Mouse (Mus musculus) limb, embryonic 14.5 days (tissue): ENCODE results near the gene Sash3. TPM values are rescaled to one million over a fixed set of nuclear protein-coding genes. Genes with fewer than 3 reads are reported as not detected.

Source experiments
- ATAC-seq: fragments of 200-750 bp; cut with Nextera tagmentation; 2 replicates; pipeline ENCODE4 v1.8.0; 2017; ENCODE audit warnings: low read depth, moderate number of reproducible peaks, moderate TSS enrichment; ENCODE audit not compliant: low FRiP score
- DNase-seq: peaks from one replicate; pipeline ENCODE4 v3.0.0-alpha.2; 2015; ENCODE audit warnings: low spot score
- H3K27ac ChIP-seq: fragments of 300-500 bp; sonication (generic); replicated peaks from 2 replicates; pipeline ENCODE4 v1.5.1; 2014; ENCODE audit warnings: low read depth, mild to moderate bottlenecking, low read length, moderate library complexity, mixed read lengths
- H3K27me3 ChIP-seq: fragments of 300-500 bp; sonication (generic); 2 replicates; pipeline ENCODE4 v1.6.1; 2014; ENCODE audit warnings: low read length, mixed read lengths; ENCODE audit not compliant: control insufficient read depth, insufficient read depth
- H3K36me3 ChIP-seq: fragments of 300-500 bp; sonication (generic); 2 replicates; pipeline ENCODE4 v1.6.1; 2014; ENCODE audit warnings: mild to moderate bottlenecking, low read length, moderate library complexity, mixed read lengths; ENCODE audit not compliant: control insufficient read depth, insufficient read depth
- H3K4me1 ChIP-seq: fragments of 300-500 bp; sonication (generic); 2 replicates; pipeline ENCODE4 v1.6.1; 2014; ENCODE audit warnings: antibody characterized with exemption, low read length, mixed read lengths; ENCODE audit not compliant: control insufficient read depth, insufficient read depth
- H3K4me2 ChIP-seq: fragments of 300-500 bp; sonication (generic); replicated peaks from 2 replicates; pipeline ENCODE4 v1.6.1; 2014; ENCODE audit warnings: low read depth, mild to moderate bottlenecking, low read length, moderate library complexity; ENCODE audit not compliant: severe bottlenecking
- H3K4me3 ChIP-seq: fragments of 300-500 bp; sonication (generic); replicated peaks from 2 replicates; pipeline ENCODE4 v1.5.1; 2014; ENCODE audit warnings: low read length
- H3K9ac ChIP-seq: fragments of 300-500 bp; sonication (generic); 2 replicates; pipeline ENCODE4 v1.6.1; 2014; ENCODE audit warnings: mild to moderate bottlenecking, low read depth, low read length, moderate library complexity; ENCODE audit not compliant: severe bottlenecking
- H3K9me3 ChIP-seq: fragments of 300-500 bp; sonication (generic); 2 replicates; pipeline ENCODE4 v1.6.1; 2016; ENCODE audit warnings: low read length; ENCODE audit not compliant: control insufficient read depth
- POLR2A ChIP-seq: fragments of 200-500 bp; IDR thresholded peaks from 2 replicates; pipeline ENCODE4 v1.8.0; 2012; ENCODE audit warnings: inconsistent platforms, mild to moderate bottlenecking, moderate library complexity, borderline replicate concordance; ENCODE audit not compliant: insufficient read depth, insufficient read length; ENCODE audit errors: extremely low read depth
- WGBS: fragments of 180-500 bp; shearing (Covaris S2); extraction: QIAGEN DNeasy Blood & Tissue Kit; methylation state at CpG from one replicate; pipeline ENCODE4 v1.1.7; 2014; 5-methylcytosine and 5-hydroxymethylcytosine counted together
- polyA plus RNA-seq, 2 experiments: library from polyadenylated mRNA; depleted of rRNA in 1 of 2; stranded (reverse) in 1 of 2; unstranded in 1 of 2; fragments of >200 nt; fragmentation: Nextera tagmentation in 1 of 2; extraction: Ambion mirVana in 1 of 2; gene quantifications; 2 replicates each; pipeline versions ENCODE4 v1.2.1 to v1.2.3; 2012 to 2014

The Sash3 gene
- polyA plus RNA-seq, 2 experiments, result 2.1 to 3.9 TPM

DNA sequence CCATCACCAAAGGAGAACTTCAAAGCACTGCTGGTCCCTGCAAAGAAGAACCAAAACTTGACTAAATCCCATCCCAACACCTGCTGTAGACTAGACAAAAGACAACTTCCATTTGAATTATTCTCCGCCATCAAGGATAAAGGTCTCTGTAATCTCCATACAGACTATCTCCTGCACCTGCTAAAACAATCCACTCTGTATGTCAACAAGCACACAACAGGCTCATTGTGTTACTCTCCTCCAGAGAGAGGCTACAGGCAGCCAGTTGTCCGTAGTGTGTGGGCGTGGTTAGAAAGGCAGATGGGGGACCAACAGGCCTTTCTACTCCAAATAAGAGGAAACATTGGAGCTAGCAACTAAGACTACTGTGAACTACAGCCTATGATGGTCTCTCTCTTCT is 51.6 kb downstream of the Sash3 start:
- no peak for DNase-seq
- Histone ChIP-seq H3K27me3 (no peaks in the 10 kb centered on the region), H3K9me3 (no peaks in the 10 kb centered on the region), H3K4me1 (no peaks in the 10 kb centered on the region), H3K9ac (no peak overlapping the region), H3K27ac (no peak overlapping the region), H3K4me2 (no peak overlapping the region), H3K36me3 (peaks cover 17% of the 10 kb centered on the region), H3K4me3 (no peak overlapping the region)
- no peak for TF ChIP-seq POLR2A
- ATAC-seq, result no peak
- 95% methylated on average over 3 of the region's 3 CpGs for WGBS

DNA sequence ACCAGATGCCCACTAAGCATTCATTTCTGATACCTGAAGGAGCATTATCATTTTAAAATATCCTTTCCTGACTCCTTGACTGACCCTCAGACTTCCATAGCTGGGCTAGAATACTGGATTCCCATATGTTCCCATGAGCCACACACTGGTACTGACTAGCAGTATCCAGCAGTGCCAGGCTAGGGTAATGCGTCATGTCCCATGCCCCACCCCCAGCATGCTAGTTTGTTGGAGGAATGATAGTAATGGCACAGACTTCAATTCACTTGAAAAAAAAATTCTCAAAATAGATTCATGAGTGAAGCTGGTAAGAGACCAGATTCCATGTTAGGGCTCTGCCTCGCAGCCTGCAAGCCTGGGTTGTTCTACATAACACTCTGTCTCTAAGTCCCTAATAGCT is 52.8 kb downstream of the Sash3 start:
- no peak overlapping the region for H3K27ac ChIP-seq
- H3K4me1 ChIP-seq, result no peaks in the 10 kb centered on the region
- no peak for TF ChIP-seq POLR2A
- DNase-seq, result no peak
- no peak overlapping the region for H3K9ac ChIP-seq
- 90% methylated on average over 2 of the region's 2 CpGs for WGBS
- no peaks in the 10 kb centered on the region for H3K9me3 ChIP-seq
- ATAC-seq, result no peak
- H3K4me2 ChIP-seq, result no peak overlapping the region
- H3K4me3 ChIP-seq, result no peak overlapping the region
- peaks cover 11% of the 10 kb centered on the region for H3K36me3 ChIP-seq
- no peaks in the 10 kb centered on the region for H3K27me3 ChIP-seq

DNA sequence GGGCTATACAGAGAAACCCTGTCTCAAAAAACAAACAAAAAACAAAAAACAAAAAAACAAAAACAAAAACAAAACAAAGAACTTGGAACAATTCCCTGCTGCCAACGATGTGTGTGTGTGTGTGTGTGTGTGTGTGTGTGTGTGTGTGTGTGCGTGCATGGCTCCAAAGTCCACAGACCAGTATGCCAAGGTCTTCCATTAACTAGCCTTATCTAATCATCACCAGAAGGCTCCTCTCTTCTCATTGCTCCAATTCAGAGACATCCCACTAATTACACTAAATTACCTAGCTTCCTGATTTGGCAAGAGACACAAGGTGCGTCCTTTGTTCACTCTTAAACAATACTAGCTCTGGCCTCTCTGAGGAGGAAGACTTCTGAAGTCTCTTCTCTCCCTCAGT is 54.5 kb downstream of the Sash3 start:
- 89% methylated on average over 3 of the region's 3 CpGs for WGBS
- no peak overlapping the region for H3K27ac ChIP-seq
- H3K4me3 ChIP-seq, result no peak overlapping the region
- TF ChIP-seq POLR2A, result no peak
- no peak overlapping the region for H3K4me2 ChIP-seq
- H3K36me3 ChIP-seq, result peaks cover 8% of the 10 kb centered on the region; the same call in 1 of the 2 replicates
- DNase-seq (no peak), ATAC-seq (no peak)
- no peaks in the 10 kb centered on the region for H3K27me3 ChIP-seq
- H3K9ac ChIP-seq, result no peak overlapping the region
- H3K9me3 ChIP-seq, result no peaks in the 10 kb centered on the region
- H3K4me1 ChIP-seq, result no peaks in the 10 kb centered on the region

GRCm38 (mm10) chrX:48201973-48202372 is 55.7 kb downstream of the Sash3 start:
- DNase-seq, result no peak
- no peak for TF ChIP-seq POLR2A
- no peak overlapping the region for H3K4me2 ChIP-seq
- H3K9ac ChIP-seq, result no peak overlapping the region
- no peaks in the 10 kb centered on the region for H3K27me3 ChIP-seq
- H3K36me3 ChIP-seq, result peaks cover 8% of the 10 kb centered on the region; the same call in 1 of the 2 replicates
- WGBS, result 80% methylated on average over 7 of the region's 7 CpGs
- H3K27ac ChIP-seq, result no peak overlapping the region
- H3K4me3 ChIP-seq, result no peak overlapping the region
- no peaks in the 10 kb centered on the region for H3K9me3 ChIP-seq
- no peak for ATAC-seq
- H3K4me1 ChIP-seq, result no peaks in the 10 kb centered on the region

DNA sequence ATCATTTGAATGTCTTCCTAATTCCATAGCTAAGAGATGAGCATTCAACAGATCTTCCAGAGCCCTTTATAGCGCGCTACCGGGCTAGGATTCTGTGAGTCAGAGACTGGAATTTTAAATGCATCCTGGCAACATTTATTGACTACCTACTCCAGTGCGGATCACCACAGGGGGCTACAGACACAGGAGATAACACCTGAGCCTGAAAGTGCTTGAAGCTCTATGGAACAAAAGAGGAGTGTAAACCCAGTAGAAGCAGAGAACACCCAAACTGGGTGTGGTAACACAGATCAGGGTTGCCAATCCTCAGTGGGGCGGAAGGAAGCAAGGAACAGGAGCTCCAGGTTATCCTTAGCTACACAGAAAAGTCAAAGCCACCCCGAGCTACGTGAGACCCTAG is 56.2 kb downstream of the Sash3 start:
- no peak overlapping the region for H3K4me3 ChIP-seq
- DNase-seq (no peak), ATAC-seq (no peak)
- H3K9me3 ChIP-seq, result no peaks in the 10 kb centered on the region
- H3K27me3 ChIP-seq, result no peaks in the 10 kb centered on the region
- no peak overlapping the region for H3K4me2 ChIP-seq
- 82% methylated on average over 7 of the region's 7 CpGs for WGBS
- peaks cover 8% of the 10 kb centered on the region; the same call in 1 of the 2 replicates for H3K36me3 ChIP-seq
- H3K9ac ChIP-seq, result no peak overlapping the region
- no peaks in the 10 kb centered on the region for H3K4me1 ChIP-seq
- H3K27ac ChIP-seq, result no peak overlapping the region
- TF ChIP-seq POLR2A, result no peak

DNA sequence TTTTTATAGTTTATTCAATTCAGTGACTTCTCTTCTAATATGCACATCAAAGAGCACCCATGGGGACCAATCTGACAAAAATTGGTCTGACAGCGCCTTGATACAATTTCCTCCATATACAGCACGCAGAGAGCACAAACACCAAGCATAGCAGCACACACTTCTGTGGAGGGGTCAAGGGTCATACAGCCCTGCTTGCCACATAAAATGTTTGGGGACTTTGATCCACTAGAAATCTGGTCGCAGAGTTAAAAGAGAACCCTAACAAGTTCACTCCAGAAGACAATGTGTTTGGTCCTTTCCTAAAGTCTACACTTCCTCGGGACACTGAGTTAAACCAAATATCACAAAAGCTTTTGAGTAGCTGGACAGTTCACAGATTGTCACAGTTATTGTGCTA is 56.8 kb downstream of the Sash3 start:
- H3K9ac ChIP-seq, result no peak overlapping the region
- no peaks in the 10 kb centered on the region for H3K27me3 ChIP-seq
- H3K36me3 ChIP-seq, result peaks cover 8% of the 10 kb centered on the region; the same call in 1 of the 2 replicates
- ATAC-seq (no peak), DNase-seq (no peak)
- H3K4me2 ChIP-seq, result no peak overlapping the region
- 73% methylated on average over 4 of the region's 4 CpGs for WGBS
- H3K4me3 ChIP-seq, result no peak overlapping the region
- TF ChIP-seq POLR2A, result no peak
- H3K4me1 ChIP-seq, result no peaks in the 10 kb centered on the region
- H3K9me3 ChIP-seq, result no peaks in the 10 kb centered on the region
- no peak overlapping the region for H3K27ac ChIP-seq
